Mouse (Mus musculus) hindbrain, postnatal 0 days (tissue): ENCODE measurements around the gene Slfn2. TPM values are rescaled to one million over a fixed set of nuclear protein-coding genes. Genes with fewer than 3 reads are reported as not detected.
"Not testable (repeated sequence)": the region's sequence is repeated elsewhere in the genome, so short reads cannot be mapped to it uniquely, and the experiment has no call there.

ENCODE experiments used
- ATAC-seq: fragments of 200-750 bp; cut with Nextera tagmentation; 2 replicates; pipeline ENCODE4 v1.8.0; 2017; ENCODE audit warnings: mild to moderate bottlenecking, moderate TSS enrichment, moderate library complexity
- DNase-seq: peaks from one replicate; pipeline ENCODE4 v3.0.0-alpha.2; 2015; ENCODE audit warnings: low spot score
- H3K27ac ChIP-seq: fragments of 300-500 bp; sonication (generic); 2 replicates; pipeline ENCODE4 v1.5.1; 2014; ENCODE audit warnings: mild to moderate bottlenecking
- H3K27me3 ChIP-seq: fragments of 300-500 bp; sonication (generic); 2 replicates; pipeline ENCODE4 v1.6.1; 2014; ENCODE audit warnings: low read length, mixed read lengths; ENCODE audit not compliant: insufficient read depth
- H3K36me3 ChIP-seq: fragments of 300-500 bp; sonication (generic); 2 replicates; pipeline ENCODE4 v1.6.1; 2014; ENCODE audit warnings: low read length, mixed read lengths; ENCODE audit not compliant: insufficient read depth
- H3K4me1 ChIP-seq: fragments of 300-500 bp; sonication (generic); 2 replicates; pipeline ENCODE4 v1.6.1; 2014; ENCODE audit warnings: antibody characterized with exemption, low read length, mixed read lengths; ENCODE audit not compliant: insufficient read depth
- H3K4me2 ChIP-seq: fragments of 300-500 bp; sonication (generic); 2 replicates; pipeline ENCODE4 v1.6.1; 2014; ENCODE audit warnings: low read depth, mild to moderate bottlenecking, low read length, moderate library complexity, mixed read lengths
- H3K4me3 ChIP-seq: fragments of 300-500 bp; sonication (generic); 2 replicates; pipeline ENCODE4 v1.5.1; 2014; ENCODE audit warnings: low read length
- H3K9ac ChIP-seq: fragments of 300-500 bp; sonication (generic); replicated peaks from 2 replicates; pipeline ENCODE4 v1.6.1; 2014; ENCODE audit warnings: mild to moderate bottlenecking, low read length, moderate library complexity, mixed read lengths
- H3K9me3 ChIP-seq: fragments of 300-500 bp; sonication (generic); 2 replicates; pipeline ENCODE4 v1.6.1; 2016; ENCODE audit warnings: low read length, mixed read lengths
- CTCF ChIP-seq: IDR thresholded peaks from 2 replicates; pipeline ENCODE4 v1.5.1; 2016; ENCODE audit warnings: antibody characterized with exemption, control low read depth, low read depth
- WGBS: fragments of 180-500 bp; shearing (Covaris S2); extraction: QIAGEN DNeasy Blood & Tissue Kit; methylation state at CpG from one replicate; pipeline ENCODE4 v1.1.7; 2014; 5-methylcytosine and 5-hydroxymethylcytosine counted together
- polyA plus RNA-seq: library from polyadenylated mRNA; unstranded; fragments of >200 nt; fragmentation: Nextera tagmentation; extraction: Ambion mirVana; gene quantifications from 2 replicates; pipeline ENCODE4 v1.2.1, GENCODE M21; 2015
- total RNA-seq: library from RNA; depleted of rRNA; stranded (reverse); fragments of >200 nt; gene quantifications from 2 replicates; pipeline ENCODE4 v1.2.3, GENCODE M21; 2014; rRNA removed

The Slfn2 gene
- total RNA-seq (0.36 and 1.7 TPM in 2 replicates), polyA plus RNA-seq (1.6 and 2.0 TPM in 2 replicates)

GRCm38 (mm10) chr11:83064946-83065345, at the start of gene Slfn2:
Slfn2 (plus strand) TSS chr11:83065112.
- DNase-seq (peak; percentile 4), ATAC-seq (no peak)
- Histone ChIP-seq H3K27ac (no peak within 1 kb of the TSS), H3K4me2 (no peak within 1 kb of the TSS), H3K4me1 (no peaks in the 10 kb centered on the region), H3K36me3 (no peaks in the 10 kb centered on the region), H3K4me3 (no peak within 1 kb of the TSS), H3K27me3 (no peaks in the 10 kb centered on the region), H3K9me3 (no peaks in the 10 kb centered on the region), H3K9ac (no peak within 1 kb of the TSS)
- no peak for TF ChIP-seq CTCF
- WGBS = 85% methylated on average over 2 of the region's 2 CpGs

- Histone ChIP-seq H3K4me2 (no peak overlapping the region), H3K9me3 (no peaks in the 10 kb centered on the region), H3K9ac (no peak overlapping the region), H3K4me1 (no peaks in the 10 kb centered on the region), H3K4me3 (no peak overlapping the region), H3K27ac (no peak overlapping the region), H3K36me3 (no peaks in the 10 kb centered on the region), H3K27me3 (no peaks in the 10 kb centered on the region)
- no peak for TF ChIP-seq CTCF
- ATAC-seq (no peak), DNase-seq (no peak)
Measured at GRCm38 (mm10) chr11:83016093-83016492, 48.8 kb upstream of the Slfn2 start.

GRCm38 (mm10) chr11:83019561-83020519, 45.1 kb upstream of the Slfn2 start:
- H3K27me3 ChIP-seq, ATAC-seq, H3K4me2 ChIP-seq, H3K4me1 ChIP-seq, DNase-seq, H3K4me3 ChIP-seq, H3K36me3 ChIP-seq, H3K9me3 ChIP-seq, H3K9ac ChIP-seq, H3K27ac ChIP-seq: not testable (repeated sequence)
- 84% methylated on average over 18 of the region's 18 CpGs for WGBS

DNA sequence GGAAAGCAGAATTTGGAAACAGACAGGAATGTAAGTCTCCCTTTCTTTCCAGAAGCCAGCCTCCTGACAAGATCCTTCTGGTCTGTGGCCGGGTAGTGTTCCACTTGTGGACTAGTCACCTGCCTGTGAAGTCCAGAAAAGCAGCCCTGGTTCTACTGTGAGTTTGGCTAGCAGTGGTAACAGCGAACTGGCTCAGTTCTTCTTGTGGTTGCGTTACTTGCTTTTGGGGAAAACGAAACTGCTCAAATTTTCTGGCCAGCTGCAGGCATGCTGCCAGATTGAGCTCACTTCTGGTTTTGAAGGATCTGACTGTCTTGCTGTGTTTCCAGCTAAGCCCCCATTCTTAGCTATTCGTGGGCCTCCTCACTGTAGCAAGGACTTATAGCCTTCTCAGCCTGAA, 44.3 kb upstream of the Slfn2 start, which contains the start of gene Slfn8:
Gene Slfn8 (minus strand): TSS at position 190 of the 400 bp plus-strand sequence.
- no peaks in the 10 kb centered on the region for H3K9me3 ChIP-seq
- no peak for TF ChIP-seq CTCF
- H3K4me3 ChIP-seq = no peak within 1 kb of the TSS
- no peak within 1 kb of the TSS for H3K4me2 ChIP-seq
- ATAC-seq (no peak), DNase-seq (peak; percentile 10)
- WGBS = 68% methylated on average over 5 of the region's 5 CpGs
- no peak within 1 kb of the TSS for H3K27ac ChIP-seq
- no peaks in the 10 kb centered on the region for H3K36me3 ChIP-seq
- no peaks in the 10 kb centered on the region for H3K27me3 ChIP-seq
- H3K9ac ChIP-seq = no peak within 1 kb of the TSS
- H3K4me1 ChIP-seq = no peaks in the 10 kb centered on the region

DNA sequence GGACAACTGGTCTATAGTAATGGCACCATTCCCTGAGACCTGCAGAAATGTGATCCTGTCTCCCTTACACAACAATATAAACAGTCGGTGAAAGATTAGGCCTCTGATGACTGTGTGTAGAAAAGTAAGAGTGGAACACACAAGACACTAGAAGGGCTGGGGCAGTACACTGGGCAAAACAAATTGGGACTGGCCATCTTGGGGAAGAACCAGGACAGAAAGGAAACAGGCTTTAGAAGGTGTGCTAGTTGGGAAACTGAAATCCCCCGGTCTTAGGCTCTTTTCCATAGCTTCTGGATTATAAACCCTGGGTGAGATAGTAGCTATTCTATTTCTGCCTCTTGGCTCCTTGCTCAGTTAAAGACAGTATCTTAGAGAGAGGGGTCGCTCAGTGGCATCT, 26.2 kb upstream of the Slfn2 start:
- H3K27ac ChIP-seq, H3K27me3 ChIP-seq, H3K4me2 ChIP-seq, H3K4me1 ChIP-seq, H3K4me3 ChIP-seq, ATAC-seq, DNase-seq, H3K9me3 ChIP-seq, H3K9ac ChIP-seq, H3K36me3 ChIP-seq: not testable (repeated sequence)
- 85% methylated on average over 3 of the region's 3 CpGs for WGBS

- Histone ChIP-seq H3K9me3 (no peaks in the 10 kb centered on the region), H3K27ac (no peak overlapping the region), H3K36me3 (no peaks in the 10 kb centered on the region), H3K4me3 (no peak overlapping the region), H3K9ac (no peak overlapping the region), H3K27me3 (no peaks in the 10 kb centered on the region), H3K4me1 (no peaks in the 10 kb centered on the region), H3K4me2 (no peak overlapping the region)
- DNase-seq (no peak), ATAC-seq (no peak)
- WGBS = 56% methylated on average over 1 of the region's 1 CpGs
- TF ChIP-seq CTCF = no peak
Measured at GRCm38 (mm10) chr11:83039156-83039555, 25.8 kb upstream of the Slfn2 start.

DNA sequence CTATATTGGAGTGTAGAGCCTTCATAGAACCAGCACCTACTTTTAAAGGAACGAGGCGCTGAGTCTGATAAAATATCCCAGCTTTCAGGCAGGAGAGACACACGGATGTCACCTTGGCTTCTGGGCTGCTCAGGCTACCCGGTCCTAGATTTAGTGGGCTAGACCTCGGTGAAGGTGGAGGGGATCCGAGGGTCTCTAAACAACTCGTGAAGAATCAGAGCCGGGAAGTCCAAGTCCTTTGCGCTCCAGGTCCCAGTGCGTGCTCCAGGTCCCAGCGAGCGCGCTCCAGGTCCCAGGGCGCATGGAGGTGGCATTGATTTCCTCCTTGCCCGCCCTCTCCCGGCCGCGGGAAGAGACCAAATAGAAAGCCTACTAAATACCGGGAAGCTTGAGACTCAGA, 25.1 kb upstream of the Slfn2 start:
- no peak overlapping the region for H3K9ac ChIP-seq
- peak overlapping the region; percentile 11; the same call in 1 of the 2 replicates for H3K4me2 ChIP-seq
- ATAC-seq = no peak
- no peaks in the 10 kb centered on the region for H3K9me3 ChIP-seq
- no peak overlapping the region for H3K27ac ChIP-seq
- no peaks in the 10 kb centered on the region for H3K4me1 ChIP-seq
- no peak overlapping the region for H3K4me3 ChIP-seq
- TF ChIP-seq CTCF = no peak
- WGBS = 17% methylated on average over 19 of the region's 19 CpGs
- no peak for DNase-seq
- H3K36me3 ChIP-seq = no peaks in the 10 kb centered on the region
- no peaks in the 10 kb centered on the region for H3K27me3 ChIP-seq
